ENCODE assay signal across 11 mouse cellular contexts in the genomic region with DNA sequence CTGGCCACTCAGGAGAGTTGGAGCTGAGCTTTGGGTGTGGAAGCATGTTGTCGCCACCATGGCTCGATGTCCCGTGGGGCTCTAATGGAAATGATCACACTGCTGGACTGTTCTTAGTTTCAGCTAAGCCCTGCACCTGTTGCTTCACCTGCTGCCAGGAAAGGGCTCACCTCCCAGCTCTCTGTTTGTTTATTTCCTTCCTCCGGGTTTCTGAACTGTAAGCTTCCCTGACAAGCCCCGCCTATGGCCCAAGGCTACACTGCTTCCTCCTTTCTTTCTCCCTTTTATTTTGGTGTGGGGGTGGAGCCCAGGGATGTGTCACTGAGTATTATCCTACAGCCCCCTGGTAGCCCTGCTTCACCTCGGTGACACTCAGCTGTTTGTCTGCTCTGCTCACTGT. TPM values are rescaled to one million over a fixed set of nuclear protein-coding genes. Genes with fewer than 3 reads are reported as not detected.
A peak's percentile ranks its signal among the peaks of the same experiment; 100 is the strongest.
DNase-seq lines count a peak whose midpoint lies in the region; ATAC-seq and TF ChIP-seq lines count a peak whose summit lies in the region.
"Had no signal": no experiment of that assay in that cellular context is flagged by ENCODE, and none has a peak within 500 bp of the region (broad histone marks: within the 10 kb centered on the region; RNA-seq: fewer than 3 reads in every experiment).

No protein-coding gene starts in this region.

- DNase-seq in liver, postnatal 0 days = peak; percentile 42
- no peak for DNase-seq in liver
- peak; percentile 38 for DNase-seq in splenic B cell, adult 2 months (ENCODE audit: low read depth, low spot score)
- no peak for DNase-seq in embryo, embryonic 11 days
- no peak for DNase-seq in layer of hippocampus, adult 2 months (ENCODE audit: low spot score in 2 of 2)
- DNase-seq: heart, postnatal 14 days had no signal

- peak overlapping the region; percentile 74 for H3K27ac ChIP-seq in liver, postnatal 0 days (ENCODE audit: low read depth)
- H3K27ac ChIP-seq in hindbrain, embryonic 12.5 days = no peak overlapping the region
- no peak overlapping the region for H3K27ac ChIP-seq in layer of hippocampus, adult 2 months
- H3K27ac ChIP-seq: forebrain, embryonic 10.5 days; liver, embryonic 15.5 days had no signal

- no peaks in the 10 kb centered on the region for H3K36me3 ChIP-seq in liver, postnatal 0 days (replicated peaks; ENCODE audit: insufficient read depth, low read length)
- peaks cover 18% of the 10 kb centered on the region for H3K36me3 ChIP-seq in E14TG2a.4 (ENCODE audit: insufficient read depth, low read length)
- no peaks in the 10 kb centered on the region for H3K36me3 ChIP-seq in splenic B cell, adult 2 months (ENCODE audit: control insufficient read depth, insufficient read depth, low read length, poor library complexity, severe bottlenecking)
- H3K36me3 ChIP-seq in hindbrain, embryonic 12.5 days = no peaks in the 10 kb centered on the region
- H3K36me3 ChIP-seq: forebrain, embryonic 10.5 days; liver, embryonic 15.5 days had no signal

- peak overlapping the region; percentile 10; the same call in 1 of the 2 replicates for H3K4me2 ChIP-seq in liver, postnatal 0 days (ENCODE audit: low read depth, low read length)
- no peak overlapping the region for H3K4me2 ChIP-seq in hindbrain, embryonic 12.5 days (replicated peaks)
- H3K4me2 ChIP-seq: liver, embryonic 15.5 days had no signal

- 36% methylated on average over 6 of the region's 6 CpGs for WGBS in liver, postnatal 0 days (ENCODE audit: insufficient replicate concordance)
- 80% methylated on average over 6 of the region's 6 CpGs for WGBS in hindbrain, embryonic 12.5 days

- H3K27me3 ChIP-seq in liver, postnatal 0 days (ENCODE audit: insufficient read depth, low read length) = no peaks in the 10 kb centered on the region
- no peaks in the 10 kb centered on the region for H3K27me3 ChIP-seq in E14TG2a.4 (ENCODE audit: insufficient read depth, low read length)
- H3K27me3 ChIP-seq in splenic B cell, adult 2 months (ENCODE audit: control insufficient read depth, insufficient read depth, low read length, poor library complexity, severe bottlenecking) = no peaks in the 10 kb centered on the region
- H3K27me3 ChIP-seq in hindbrain, embryonic 12.5 days = no peaks in the 10 kb centered on the region
- H3K27me3 ChIP-seq: liver, embryonic 15.5 days had no signal

- H3K4me3 ChIP-seq in liver, postnatal 0 days (ENCODE audit: low read depth, low read length) = no peak overlapping the region
- peak overlapping the region; percentile 8; the same call in 1 of the 2 replicates for H3K4me3 ChIP-seq in E14TG2a.4 (replicated peaks; ENCODE audit: low read length)
- H3K4me3 ChIP-seq in hindbrain, embryonic 12.5 days = no peak overlapping the region
- H3K4me3 ChIP-seq in layer of hippocampus, adult 2 months = no peak overlapping the region
- H3K4me3 ChIP-seq: forebrain, embryonic 10.5 days; liver, embryonic 15.5 days had no signal

- H3K9me3 ChIP-seq in liver, postnatal 0 days (ENCODE audit: low read length) = no peaks in the 10 kb centered on the region
- H3K9me3 ChIP-seq in E14TG2a.4 (ENCODE audit: low read length) = peaks cover 9% of the 10 kb centered on the region
- no peaks in the 10 kb centered on the region for H3K9me3 ChIP-seq in hindbrain, embryonic 12.5 days (replicated peaks)
- H3K9me3 ChIP-seq: liver, embryonic 15.5 days had no signal

- no peak for TF ChIP-seq CTCF in liver, postnatal 0 days (IDR thresholded peaks at IDR 0.05; ENCODE audit: low read depth)
- no peak for TF ChIP-seq CTCF in E14TG2a.4 (conservative IDR thresholded peaks at IDR 0.05; ENCODE audit: low read length)
- no peak for TF ChIP-seq CTCF in layer of hippocampus, adult 2 months (conservative IDR thresholded peaks at IDR 0.05)

- TF ChIP-seq EP300 in liver, postnatal 0 days (IDR thresholded peaks at IDR 0.05; ENCODE audit: low read depth) = no peak

- peak; percentile 46 for ATAC-seq in liver, postnatal 0 days
- peak; percentile 54 for ATAC-seq in common myeloid progenitor, adult 5-6 weeks (replicated peaks; ENCODE audit: low read depth, poor library complexity, severe bottlenecking)
- no peak for ATAC-seq in hindbrain, embryonic 12.5 days (ENCODE audit: low FRiP score)

- H3K4me1 ChIP-seq in liver, postnatal 0 days (ENCODE audit: insufficient read depth) = peaks cover 28% of the 10 kb centered on the region
- H3K4me1 ChIP-seq in E14TG2a.4 (replicated peaks; ENCODE audit: low read depth, low read length) = peaks cover 59% of the 10 kb centered on the region
- peaks cover 16% of the 10 kb centered on the region for H3K4me1 ChIP-seq in hindbrain, embryonic 12.5 days

- 0 out of 2 replicates have a peak overlapping the region, but pooled peaks have one; percentile 21 for H3K9ac ChIP-seq in liver, postnatal 0 days (replicated peaks)
- H3K9ac ChIP-seq in hindbrain, embryonic 12.5 days = no peak overlapping the region
- H3K9ac ChIP-seq: liver, embryonic 15.5 days had no signal

RNA-seq across cellular contexts. Expression of a gene that starts 8.8 kb away (rescaled TPM):
- 2.9 and 3.5 TPM in 2 replicates for polyA plus RNA-seq in liver, postnatal 0 days (2015; fragmentation: Nextera tagmentation; extraction: Ambion mirVana)
- 2.4 and 3.2 TPM in 2 replicates for total RNA-seq in common myeloid progenitor, adult 5-6 weeks (2017)
- 0.44 and 1.1 TPM in 2 replicates for polyA plus RNA-seq in hindbrain, embryonic 12.5 days (2016; fragmentation: Nextera tagmentation; extraction: Ambion mirVana)
- under 1 TPM; 0.12 to 0.72 TPM for total RNA-seq in layer of hippocampus, adult 2 months (2021)

Comparison
In these comparisons a context has a peak if more than half of its experiments do, and no peak if none do; other contexts are left out.
1. DNase-seq: peak in liver, postnatal 0 days (single experiment) and splenic B cell, adult 2 months (single experiment); none in liver (single experiment), embryo, embryonic 11 days (single experiment) and layer of hippocampus, adult 2 months (0 of 2).